Mouse (Mus musculus): ENCODE results near the gene Fgf6.

DNA sequence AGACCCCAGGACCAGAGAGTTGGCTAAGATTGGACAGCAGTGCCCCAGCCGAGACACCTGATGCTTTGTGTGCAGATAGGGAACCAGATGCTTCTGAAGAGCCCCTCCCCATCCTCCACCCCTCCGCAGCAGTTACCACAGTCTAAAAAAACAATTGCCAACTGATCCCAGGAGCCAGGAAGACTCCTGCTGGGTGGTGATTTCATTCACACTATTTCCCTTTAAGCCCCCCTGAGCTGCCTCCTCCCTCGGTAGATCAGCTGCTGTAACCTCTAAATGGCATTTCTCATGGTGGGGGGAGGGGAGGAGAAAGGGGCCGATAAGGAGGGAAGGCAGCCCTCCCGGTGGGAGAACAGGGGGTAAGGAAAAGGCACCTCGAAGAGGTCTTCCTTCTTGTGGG lies 3.9 kb downstream of the Fgf6 start:
- no peak for TF ChIP-seq USF1 (IDR thresholded peaks at IDR 0.05; ENCODE audit: low read depth)
- TF ChIP-seq FOSL1 (IDR thresholded peaks at IDR 0.05; ENCODE audit: insufficient read depth, low read length, poor library complexity, severe bottlenecking), result no peak
- TF ChIP-seq CTCF (IDR thresholded peaks at IDR 0.05; ENCODE audit: control insufficient read depth, insufficient read depth, insufficient read length), result no peak
- no peak for TF ChIP-seq MAX (IDR thresholded peaks at IDR 0.05)
- no peak for TF ChIP-seq MYOD1 (IDR thresholded peaks at IDR 0.05; ENCODE audit: control insufficient read depth, insufficient read length, low read depth)

Data from C2C12 (cell line).